Mouse (Mus musculus): ENCODE measurements around the gene Adprh. TPM values are rescaled to one million over a fixed set of nuclear protein-coding genes. Genes with fewer than 3 reads are reported as not detected.
A peak's percentile ranks its signal among the peaks of the same experiment; 100 is the strongest.

The Adprh gene
- total RNA-seq, 1 experiment, result 70.2 TPM

DNA sequence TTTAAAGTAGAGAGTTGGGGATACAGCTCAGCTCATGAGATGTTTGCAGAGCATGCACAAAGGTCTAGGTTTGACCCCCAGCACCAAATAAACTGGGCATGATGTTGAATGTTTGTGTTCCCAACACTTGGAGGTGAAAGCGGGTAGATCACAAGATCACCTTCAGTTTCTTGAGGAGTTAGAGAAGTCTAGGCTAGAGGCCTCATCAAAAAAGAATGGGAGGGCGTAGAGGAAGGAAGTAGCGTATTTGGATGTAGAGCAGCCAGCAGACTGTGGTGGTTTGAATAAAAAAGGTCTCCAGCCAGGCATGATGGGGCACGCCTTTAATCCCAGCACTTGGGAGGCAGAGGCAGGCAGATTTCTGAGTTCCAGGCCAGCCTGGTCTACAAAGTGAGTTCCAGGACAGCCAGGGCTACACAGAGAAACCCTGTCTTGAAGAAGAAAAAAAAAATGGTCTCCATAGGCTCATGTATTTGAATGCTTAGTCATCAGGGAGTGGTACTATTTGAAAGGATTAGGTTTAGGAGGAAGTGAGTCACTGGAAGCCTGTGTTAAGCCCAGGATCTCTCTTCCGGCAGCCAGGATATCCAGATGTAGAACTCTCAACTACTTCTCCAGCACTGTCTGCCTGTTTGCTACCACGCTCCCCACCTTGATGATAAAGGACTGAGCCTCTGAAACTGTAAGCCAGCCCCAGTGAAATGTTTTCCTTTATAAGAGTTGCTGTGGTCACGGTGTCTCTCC is 8.6 kb downstream of the Adprh start:
- Histone ChIP-seq H3K27ac (ENCODE audit: insufficient read depth, low read depth, low read length, poor library complexity, severe bottlenecking) (peak overlapping the region; percentile 97), H3K4me1 (ENCODE audit: control insufficient read depth in 2 of 2, insufficient read depth in 2 of 2, low read length in 2 of 2, poor library complexity in 1 of 2) (peaks cover 6 to 8% of the 10 kb centered on the region in 2 experiments; a peak in 3 of 4 replicates), H3K9ac (ENCODE audit: insufficient read depth, low read depth, low read length, poor library complexity, severe bottlenecking) (peak overlapping the region; percentile 50; the same call in 1 of the 2 replicates), H3K4me3 (ENCODE audit: insufficient read depth in 1 of 2, low read depth in 1 of 2, low read length in 2 of 2, poor library complexity in 1 of 2, severe bottlenecking in 1 of 2) (peak overlapping the region in 1 of 2 experiments; percentile 27; a peak in 1 of 4 replicates), H3K9me3 (ENCODE audit: control insufficient read depth, insufficient read depth, low read depth, low read length) (no peaks in the 10 kb centered on the region), H3K36me3 (ENCODE audit: control insufficient read depth, insufficient read depth, low read length, poor library complexity, severe bottlenecking) (peaks cover 25% of the 10 kb centered on the region)
- no peak for TF ChIP-seq HCFC1 (IDR thresholded peaks at IDR 0.05; ENCODE audit: borderline replicate concordance, insufficient read depth, low read length)
- TF ChIP-seq ZNF384 (IDR thresholded peaks at IDR 0.05; ENCODE audit: low read depth, low read length), result no peak
- no peak for TF ChIP-seq ZC3H11A (IDR thresholded peaks at IDR 0.05; ENCODE audit: borderline replicate concordance, low read depth, low read length)
- no peak for TF ChIP-seq CHD2 (IDR thresholded peaks at IDR 0.05; ENCODE audit: low read depth, low read length)
- TF ChIP-seq MAFK (IDR thresholded peaks at IDR 0.05; ENCODE audit: insufficient read depth, low read depth, low read length), result no peak
- in situ Hi-C loops (cut with MboI; ENCODE audit: low sequenced_read_pairs in 2 of 2, unreplicated experiment in 2 of 2), result no loop called here
- DNase-seq (ENCODE audit: low read depth, low spot score), result peak; percentile 45

- in situ Hi-C loops (cut with MboI; ENCODE audit: low sequenced_read_pairs in 2 of 2, unreplicated experiment in 2 of 2), result no loop called here
- Histone ChIP-seq H3K4me1 (ENCODE audit: control insufficient read depth in 2 of 2, insufficient read depth in 2 of 2, low read length in 2 of 2, poor library complexity in 1 of 2) (peaks cover 6% of the 10 kb centered on the region in 2 experiments; a peak in 3 of 4 replicates), H3K9me3 (ENCODE audit: control insufficient read depth, insufficient read depth, low read depth, low read length) (no peaks in the 10 kb centered on the region), H3K4me3 (ENCODE audit: insufficient read depth in 1 of 2, low read depth in 1 of 2, low read length in 2 of 2, poor library complexity in 1 of 2, severe bottlenecking in 1 of 2) (no peak overlapping the region), H3K9ac (ENCODE audit: insufficient read depth, low read depth, low read length, poor library complexity, severe bottlenecking) (peak overlapping the region; percentile 53; the same call in 1 of the 2 replicates), H3K27ac (ENCODE audit: insufficient read depth, low read depth, low read length, poor library complexity, severe bottlenecking) (peak overlapping the region; percentile 92), H3K36me3 (ENCODE audit: control insufficient read depth, insufficient read depth, low read length, poor library complexity, severe bottlenecking) (peaks cover 23% of the 10 kb centered on the region)
- TF ChIP-seq HCFC1 (IDR thresholded peaks at IDR 0.05; ENCODE audit: borderline replicate concordance, insufficient read depth, low read length) (no peak), ZNF384 (IDR thresholded peaks at IDR 0.05; ENCODE audit: low read depth, low read length) (no peak), ZC3H11A (IDR thresholded peaks at IDR 0.05; ENCODE audit: borderline replicate concordance, low read depth, low read length) (no peak), CHD2 (IDR thresholded peaks at IDR 0.05; ENCODE audit: low read depth, low read length) (no peak), MAFK (IDR thresholded peaks at IDR 0.05; ENCODE audit: insufficient read depth, low read depth, low read length) (no peak)
- DNase-seq (ENCODE audit: low read depth, low spot score), result no peak
These were observed 10.3 kb downstream of the Adprh start for GRCm38 (mm10) chr16:38442216-38442615.

DNA sequence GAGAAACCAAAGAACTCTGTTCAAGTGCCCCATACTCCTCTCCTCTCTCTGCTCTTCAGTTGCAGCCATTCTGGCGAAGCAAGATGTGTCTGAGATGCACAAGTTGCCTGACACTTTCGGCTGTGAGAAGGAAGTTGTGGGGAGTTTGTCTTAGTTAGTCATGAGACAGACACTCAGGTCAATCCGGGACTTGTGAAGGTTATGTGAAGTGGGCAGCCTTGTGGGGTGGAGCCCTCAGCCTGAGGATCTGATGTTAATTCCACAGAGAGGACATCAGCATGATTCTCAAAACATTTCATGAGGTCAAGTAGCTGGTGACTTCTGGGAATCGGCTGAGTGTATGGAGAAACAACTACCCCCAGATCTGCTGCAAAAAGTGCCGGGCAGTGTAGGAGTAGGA is 10.9 kb downstream of the Adprh start:
- no peak for DNase-seq (ENCODE audit: low read depth, low spot score)
- H3K27ac ChIP-seq (ENCODE audit: insufficient read depth, low read depth, low read length, poor library complexity, severe bottlenecking), result no peak overlapping the region
- no peak overlapping the region for H3K9ac ChIP-seq (ENCODE audit: insufficient read depth, low read depth, low read length, poor library complexity, severe bottlenecking)
- no peak overlapping the region for H3K4me3 ChIP-seq (ENCODE audit: insufficient read depth in 1 of 2, low read depth in 1 of 2, low read length in 2 of 2, poor library complexity in 1 of 2, severe bottlenecking in 1 of 2)
- no peaks in the 10 kb centered on the region for H3K9me3 ChIP-seq (ENCODE audit: control insufficient read depth, insufficient read depth, low read depth, low read length)
- H3K4me1 ChIP-seq (ENCODE audit: control insufficient read depth in 2 of 2, insufficient read depth in 2 of 2, low read length in 2 of 2, poor library complexity in 1 of 2), result peaks cover 6% of the 10 kb centered on the region in 2 experiments; a peak in 3 of 4 replicates
- H3K36me3 ChIP-seq (ENCODE audit: control insufficient read depth, insufficient read depth, low read length, poor library complexity, severe bottlenecking), result peaks cover 19% of the 10 kb centered on the region
- in situ Hi-C loops (cut with MboI; ENCODE audit: low sequenced_read_pairs in 2 of 2, unreplicated experiment in 2 of 2), result no loop called here
- TF ChIP-seq ZNF384 (IDR thresholded peaks at IDR 0.05; ENCODE audit: low read depth, low read length), result no peak
- TF ChIP-seq CHD2 (IDR thresholded peaks at IDR 0.05; ENCODE audit: low read depth, low read length), result no peak
- no peak for TF ChIP-seq MAFK (IDR thresholded peaks at IDR 0.05; ENCODE audit: insufficient read depth, low read depth, low read length)
- no peak for TF ChIP-seq HCFC1 (IDR thresholded peaks at IDR 0.05; ENCODE audit: borderline replicate concordance, insufficient read depth, low read length)
- TF ChIP-seq ZC3H11A (IDR thresholded peaks at IDR 0.05; ENCODE audit: borderline replicate concordance, low read depth, low read length), result no peak

DNA sequence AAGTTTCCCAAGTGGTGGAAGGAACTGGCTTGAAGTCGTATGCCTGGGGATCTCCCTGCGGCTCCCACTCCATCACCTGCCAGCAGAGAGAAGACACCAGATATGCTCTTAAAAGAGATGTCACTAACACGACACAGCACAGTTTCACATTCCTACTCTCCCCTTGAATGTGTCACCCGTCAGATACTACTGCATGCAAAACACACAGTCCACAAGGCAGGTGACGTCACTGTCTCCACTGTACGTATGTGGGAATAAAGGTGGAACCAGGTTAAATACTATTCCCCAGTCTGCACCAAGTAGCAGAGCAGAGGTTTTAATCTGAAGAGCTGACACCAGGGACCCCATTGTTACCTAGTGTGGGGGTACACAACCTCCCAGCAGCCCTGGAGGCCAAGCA is 12.1 kb downstream of the Adprh start:
- no peak overlapping the region for H3K4me3 ChIP-seq (ENCODE audit: insufficient read depth in 1 of 2, low read depth in 1 of 2, low read length in 2 of 2, poor library complexity in 1 of 2, severe bottlenecking in 1 of 2)
- no peak overlapping the region for H3K27ac ChIP-seq (ENCODE audit: insufficient read depth, low read depth, low read length, poor library complexity, severe bottlenecking)
- no peak for DNase-seq (ENCODE audit: low read depth, low spot score)
- no peak overlapping the region for H3K9ac ChIP-seq (ENCODE audit: insufficient read depth, low read depth, low read length, poor library complexity, severe bottlenecking)
- in situ Hi-C loops (cut with MboI; ENCODE audit: low sequenced_read_pairs in 2 of 2, unreplicated experiment in 2 of 2), result no loop called here
- peaks cover 12% of the 10 kb centered on the region; the same call in 1 of the 2 replicates for H3K36me3 ChIP-seq (ENCODE audit: control insufficient read depth, insufficient read depth, low read length, poor library complexity, severe bottlenecking)
- TF ChIP-seq MAFK (IDR thresholded peaks at IDR 0.05; ENCODE audit: insufficient read depth, low read depth, low read length) (no peak), HCFC1 (IDR thresholded peaks at IDR 0.05; ENCODE audit: borderline replicate concordance, insufficient read depth, low read length) (no peak), ZNF384 (IDR thresholded peaks at IDR 0.05; ENCODE audit: low read depth, low read length) (no peak), CHD2 (IDR thresholded peaks at IDR 0.05; ENCODE audit: low read depth, low read length) (no peak), ZC3H11A (IDR thresholded peaks at IDR 0.05; ENCODE audit: borderline replicate concordance, low read depth, low read length) (no peak)
- H3K9me3 ChIP-seq (ENCODE audit: control insufficient read depth, insufficient read depth, low read depth, low read length), result no peaks in the 10 kb centered on the region
- H3K4me1 ChIP-seq (ENCODE audit: control insufficient read depth in 2 of 2, insufficient read depth in 2 of 2, low read length in 2 of 2, poor library complexity in 1 of 2), result peaks cover 4% of the 10 kb centered on the region in 2 experiments; a peak in 3 of 4 replicates

Data from ES-E14 (cell line).